Mouse (Mus musculus) right cerebral cortex, postnatal 25 days (tissue): ENCODE results near the gene Gm15140.
"Not testable (repeated sequence)": the region's sequence is repeated elsewhere in the genome, so short reads cannot be mapped to it uniquely, and the experiment has no call there.

ENCODE experiments used
- DNase-seq: peaks from one replicate; pipeline ENCODE4 v3.0.0; 2022

The Gm15140 gene

GRCm38 (mm10) chrX:154120585-154120984 is at the start of gene Gm15140:
Gm15140 (minus strand) TSS chrX:154120685.
- DNase-seq: not testable (repeated sequence)
